Mouse (Mus musculus): ENCODE results near the gene Gm10392. TPM values are rescaled to one million over a fixed set of nuclear protein-coding genes. Genes with fewer than 3 reads are reported as not detected.
A peak's percentile ranks its signal among the peaks of the same experiment; 100 is the strongest.

Gene Gm10392
- total RNA-seq, 2 experiments from 2014 or later, result not detected

- DNase-seq (ENCODE audit: low spot score in 2 of 2), result no peak
- intact Hi-C loops (cut with DNase I), result no loop called here
These were observed 7.7 kb downstream of the Gm10392 start for GRCm38 (mm10) chr11:77511336-77511735.

- peak; percentile 89 for DNase-seq (ENCODE audit: low spot score in 2 of 2)
- intact Hi-C loops (cut with DNase I), result loop anchor here (5.0 kb wide), 1 partner anchor 119 kb away; no protein-coding TSS in a partner anchor
These were observed 10.7 kb downstream of the Gm10392 start for GRCm38 (mm10) chr11:77508068-77509021.

- no peak for DNase-seq (ENCODE audit: low spot score in 2 of 2)
- intact Hi-C loops (cut with DNase I), result loop anchor here (5.0 kb wide), 1 partner anchor 120 kb away; no protein-coding TSS in a partner anchor
These were observed 11.6 kb downstream of the Gm10392 start for GRCm38 (mm10) chr11:77507426-77507825.

GRCm38 (mm10) chr11:77506941-77507340, 12.1 kb downstream of the Gm10392 start:
- intact Hi-C loops (cut with DNase I), result loop anchor here (5.0 kb wide), 1 partner anchor 120 kb away; no protein-coding TSS in a partner anchor
- DNase-seq (ENCODE audit: low spot score in 2 of 2), result no peak

- intact Hi-C loops (cut with DNase I), result loop anchor here (5.0 kb wide), 1 partner anchor 121 kb away; no protein-coding TSS in a partner anchor
- DNase-seq (ENCODE audit: low spot score in 2 of 2), result no peak
These were observed 12.7 kb downstream of the Gm10392 start for GRCm38 (mm10) chr11:77506273-77506672.

GRCm38 (mm10) chr11:77505291-77505980, 13.6 kb downstream of the Gm10392 start:
- no peak for DNase-seq (ENCODE audit: low spot score in 2 of 2)
- intact Hi-C loops (cut with DNase I), result loop anchor here (5.0 kb wide), 1 partner anchor 122 kb away; no protein-coding TSS in a partner anchor

GRCm38 (mm10) chr11:77504377-77504776, 14.6 kb downstream of the Gm10392 start:
- DNase-seq (ENCODE audit: low spot score in 2 of 2), result no peak
- intact Hi-C loops (cut with DNase I), result no loop called here

- intact Hi-C loops (cut with DNase I), result no loop called here
These were observed 15.5 kb downstream of the Gm10392 start for GRCm38 (mm10) chr11:77503511-77503910.

GRCm38 (mm10) chr11:77502481-77502880, 16.5 kb downstream of the Gm10392 start:
- intact Hi-C loops (cut with DNase I), result no loop called here

More at GRCm38 (mm10) chr11:77503511-77503910, 15.5 kb downstream of the Gm10392 start:
- no peak for DNase-seq (ENCODE audit: low spot score in 2 of 2)

GRCm38 (mm10) chr11:77501971-77502370, 17.0 kb downstream of the Gm10392 start:
- intact Hi-C loops (cut with DNase I), result no loop called here
- no peak for DNase-seq (ENCODE audit: low spot score in 2 of 2)

More at GRCm38 (mm10) chr11:77502481-77502880, 16.5 kb downstream of the Gm10392 start:
- no peak for DNase-seq (ENCODE audit: low spot score in 2 of 2)

GRCm38 (mm10) chr11:77501392-77501791, 17.6 kb downstream of the Gm10392 start:
- intact Hi-C loops (cut with DNase I), result no loop called here

GRCm38 (mm10) chr11:77500361-77501325, 18.4 kb downstream of the Gm10392 start:
- intact Hi-C loops (cut with DNase I), result no loop called here
- peak in 1 of 2 experiments; percentile 47 for DNase-seq (ENCODE audit: low spot score in 2 of 2)

More at GRCm38 (mm10) chr11:77501392-77501791, 17.6 kb downstream of the Gm10392 start:
- peak; percentile 83 to 89 for DNase-seq (ENCODE audit: low spot score in 2 of 2)

- no peak for DNase-seq (ENCODE audit: low spot score in 2 of 2)
- intact Hi-C loops (cut with DNase I), result no loop called here
These were observed 19.6 kb downstream of the Gm10392 start for GRCm38 (mm10) chr11:77499354-77499753.

- intact Hi-C loops (cut with DNase I), result no loop called here
These were observed 20.5 kb downstream of the Gm10392 start for GRCm38 (mm10) chr11:77498261-77499139.

GRCm38 (mm10) chr11:77497851-77498250, 21.1 kb downstream of the Gm10392 start:
- intact Hi-C loops (cut with DNase I), result no loop called here
- no peak for DNase-seq (ENCODE audit: low spot score in 2 of 2)

More at GRCm38 (mm10) chr11:77498261-77499139, 20.5 kb downstream of the Gm10392 start:
- DNase-seq (ENCODE audit: low spot score in 2 of 2), result no peak

GRCm38 (mm10) chr11:77497341-77497756, 21.6 kb downstream of the Gm10392 start:
- intact Hi-C loops (cut with DNase I), result no loop called here

GRCm38 (mm10) chr11:77495507-77495906, 23.5 kb downstream of the Gm10392 start:
- DNase-seq (ENCODE audit: low spot score in 2 of 2), result no peak
- intact Hi-C loops (cut with DNase I), result no loop called here

More at GRCm38 (mm10) chr11:77497341-77497756, 21.6 kb downstream of the Gm10392 start:
- no peak for DNase-seq (ENCODE audit: low spot score in 2 of 2)

GRCm38 (mm10) chr11:77494782-77495181, 24.2 kb downstream of the Gm10392 start:
- intact Hi-C loops (cut with DNase I), result loop anchor here (5.0 kb wide), 1 partner anchor 133 kb away; no protein-coding TSS in a partner anchor
- no peak for DNase-seq (ENCODE audit: low spot score in 2 of 2)
